Mouse (Mus musculus): Measurements from ENCODE around the gene Noa1.

Gene Noa1

GRCm38 (mm10) chr5:77254402-77254801 lies 55.5 kb downstream of the Noa1 start:
- no peak for DNase-seq (ENCODE audit: low read depth, low spot score)

- DNase-seq (ENCODE audit: low read depth, low spot score): no peak
Observed at GRCm38 (mm10) chr5:77253154-77253553, 56.7 kb downstream of the Noa1 start.

- DNase-seq (ENCODE audit: low read depth, low spot score): peak; percentile 31
Observed at GRCm38 (mm10) chr5:77252115-77252827, 57.6 kb downstream of the Noa1 start.

- no peak for DNase-seq (ENCODE audit: low read depth, low spot score)
Observed at GRCm38 (mm10) chr5:77251656-77252055, 58.2 kb downstream of the Noa1 start.

- DNase-seq (ENCODE audit: low read depth, low spot score): no peak
Observed at GRCm38 (mm10) chr5:77250083-77250482, 59.8 kb downstream of the Noa1 start.

- DNase-seq (ENCODE audit: low read depth, low spot score): peak; percentile 87
Observed at GRCm38 (mm10) chr5:77245787-77246671, 63.9 kb downstream of the Noa1 start.

- DNase-seq (ENCODE audit: low read depth, low spot score): no peak
Observed at GRCm38 (mm10) chr5:77245463-77245786, 64.5 kb downstream of the Noa1 start.

- peak; percentile 25 for DNase-seq (ENCODE audit: low read depth, low spot score)
Observed at GRCm38 (mm10) chr5:77244331-77244987, 65.4 kb downstream of the Noa1 start.
